Mouse (Mus musculus) ES-CJ7 (cell line): ENCODE measurements around the gene Capzb.

ENCODE experiments used
- DNase-seq: peaks from one replicate; pipeline ENCODE4 v3.0.0; 2011; ENCODE audit warnings: low read depth, low spot score

Capzb gene

GRCm38 (mm10) chr4:139234261-139234660, 41.6 kb downstream of the Capzb start:
- no peak for DNase-seq

- DNase-seq: no peak
These were observed 42.9 kb downstream of the Capzb start for GRCm38 (mm10) chr4:139235556-139235955.

GRCm38 (mm10) chr4:139238612-139239011, 45.9 kb downstream of the Capzb start:
- peak; percentile 21 for DNase-seq

GRCm38 (mm10) chr4:139240334-139240733, 47.6 kb downstream of the Capzb start:
- no peak for DNase-seq

- no peak for DNase-seq
These were observed 49.2 kb downstream of the Capzb start for GRCm38 (mm10) chr4:139241678-139242606.

DNA sequence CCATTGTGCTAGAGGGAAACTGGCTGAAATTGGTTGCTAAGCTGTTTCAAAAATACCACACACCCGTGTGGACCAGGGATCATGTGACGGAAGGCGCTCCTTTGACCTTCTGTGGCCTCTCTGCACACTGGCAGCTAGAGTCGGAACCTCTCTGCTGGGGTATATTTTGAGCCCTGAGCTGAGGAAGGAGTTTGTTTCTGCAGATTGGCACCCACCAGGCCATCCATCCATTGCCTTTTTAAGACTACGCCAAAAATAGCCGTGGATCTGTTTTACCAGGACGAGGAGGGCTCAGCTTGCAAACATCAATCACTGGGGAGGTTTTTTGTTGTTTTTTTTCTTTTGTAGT, 49.9 kb downstream of the Capzb start:
- no peak for DNase-seq

GRCm38 (mm10) chr4:139244176-139244575, 51.5 kb downstream of the Capzb start:
- no peak for DNase-seq

GRCm38 (mm10) chr4:139244766-139245165, 52.1 kb downstream of the Capzb start:
- DNase-seq: no peak

- DNase-seq: no peak
These were observed 52.8 kb downstream of the Capzb start for GRCm38 (mm10) chr4:139245534-139245933.

GRCm38 (mm10) chr4:139246130-139246877, 53.6 kb downstream of the Capzb start:
- DNase-seq: no peak

DNA sequence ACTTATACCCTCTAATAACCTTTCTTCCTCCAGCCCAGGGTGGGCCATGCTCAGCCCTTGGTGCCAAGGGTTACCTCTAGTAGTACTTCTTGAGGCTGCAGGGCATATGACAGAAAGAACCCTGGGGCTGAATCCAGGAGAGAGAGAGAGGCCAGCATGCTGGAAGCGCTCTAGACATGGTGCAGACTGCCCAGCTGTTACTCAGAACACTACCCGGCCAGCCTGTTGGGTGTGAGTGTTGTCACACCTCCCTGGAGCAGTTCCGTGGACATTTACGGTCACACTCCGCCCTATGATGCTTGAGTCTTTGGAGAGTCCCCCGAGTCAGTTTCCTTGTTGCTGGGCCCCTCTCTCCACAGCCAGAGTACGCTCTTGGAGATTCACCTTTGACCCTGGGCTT, 55.3 kb downstream of the Capzb start:
- no peak for DNase-seq

GRCm38 (mm10) chr4:139248736-139249135, 56.0 kb downstream of the Capzb start:
- no peak for DNase-seq

DNA sequence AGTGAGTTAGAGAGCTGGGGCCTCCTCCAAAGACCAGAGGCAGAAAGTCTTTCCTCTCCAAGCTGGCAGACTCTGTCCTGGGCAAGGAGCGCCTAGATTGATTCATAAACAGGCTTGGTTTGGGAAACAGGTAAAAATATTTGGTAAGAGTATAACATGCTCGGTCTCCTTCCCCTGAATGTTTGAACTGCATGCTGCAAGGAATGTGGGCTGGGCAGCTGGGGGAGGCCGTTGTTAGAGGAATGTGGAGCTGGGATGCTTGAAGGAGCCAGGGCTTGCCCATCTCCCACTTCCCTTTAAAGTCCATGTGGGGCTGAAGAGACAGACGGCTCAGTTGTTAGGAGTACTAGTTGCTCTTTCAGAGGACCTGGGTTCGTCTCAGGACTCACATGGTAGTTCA, 57.3 kb downstream of the Capzb start:
- no peak for DNase-seq

- no peak for DNase-seq
These were observed 58.2 kb downstream of the Capzb start for GRCm38 (mm10) chr4:139250886-139251285.

DNA sequence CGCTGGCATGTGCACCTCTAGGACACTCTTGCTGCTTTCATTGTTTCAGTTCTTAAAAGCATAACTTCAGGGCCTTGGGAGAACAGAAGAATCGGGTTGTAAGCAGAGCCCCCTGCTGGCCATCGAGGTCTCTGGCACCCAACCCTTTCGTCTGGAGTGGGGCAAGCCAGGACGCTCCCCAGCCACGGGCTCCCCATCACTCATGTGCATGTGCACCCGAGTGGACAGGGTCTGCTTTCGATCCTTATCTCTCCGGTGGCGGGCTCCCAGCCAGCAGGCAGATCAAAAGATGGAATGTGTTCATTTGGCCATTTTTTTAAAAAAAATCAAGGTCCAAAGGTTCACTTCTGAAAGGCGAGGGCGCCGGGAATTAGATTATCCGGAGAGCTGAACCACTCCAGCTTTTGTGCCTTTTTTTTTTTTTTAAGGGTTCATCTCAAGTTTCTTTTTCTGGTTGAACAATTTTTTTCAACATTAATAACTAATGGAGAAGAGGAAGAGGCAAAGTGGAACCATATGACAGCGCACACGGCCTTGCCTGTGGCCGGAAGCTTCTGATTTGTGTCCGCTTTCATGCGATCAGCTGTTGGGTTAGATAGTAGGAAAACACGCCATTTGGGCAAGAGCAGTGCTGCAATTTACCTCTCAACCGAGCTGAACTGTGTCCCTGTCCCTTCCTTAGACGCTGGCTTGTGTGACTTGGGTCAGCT, 59.5 kb downstream of the Capzb start:
- DNase-seq: peak; percentile 58

DNA sequence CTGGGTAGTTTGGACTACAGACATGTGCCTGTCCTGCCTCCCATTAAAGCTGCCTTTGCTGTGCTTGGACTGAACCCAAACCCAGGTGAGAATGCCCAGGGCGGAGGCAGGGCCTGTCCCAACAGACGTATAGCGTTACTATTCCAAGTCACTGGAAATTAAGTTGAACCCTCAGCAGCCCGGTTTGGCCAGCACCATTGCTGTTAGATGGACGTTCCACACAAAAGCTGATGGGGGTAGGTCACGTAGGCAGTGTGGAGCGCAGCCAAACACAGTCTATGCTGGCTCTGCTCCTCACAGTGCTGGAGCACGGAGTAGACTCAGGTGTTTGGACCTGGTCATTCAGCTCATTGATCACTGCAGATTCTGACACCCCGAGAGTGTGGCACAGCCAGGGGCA, 60.5 kb downstream of the Capzb start:
- DNase-seq: no peak

GRCm38 (mm10) chr4:139256146-139256545, 63.4 kb downstream of the Capzb start:
- no peak for DNase-seq

GRCm38 (mm10) chr4:139256708-139257107, 64.0 kb downstream of the Capzb start:
- no peak for DNase-seq

GRCm38 (mm10) chr4:139258621-139259301, 66.1 kb downstream of the Capzb start:
- DNase-seq: no peak

- DNase-seq: no peak
These were observed 66.7 kb downstream of the Capzb start for GRCm38 (mm10) chr4:139259302-139259871.

- no peak for DNase-seq
These were observed 70.3 kb downstream of the Capzb start for GRCm38 (mm10) chr4:139262981-139263380.
